ENCODE assay signal across 21 mouse cellular contexts in the genomic region with DNA sequence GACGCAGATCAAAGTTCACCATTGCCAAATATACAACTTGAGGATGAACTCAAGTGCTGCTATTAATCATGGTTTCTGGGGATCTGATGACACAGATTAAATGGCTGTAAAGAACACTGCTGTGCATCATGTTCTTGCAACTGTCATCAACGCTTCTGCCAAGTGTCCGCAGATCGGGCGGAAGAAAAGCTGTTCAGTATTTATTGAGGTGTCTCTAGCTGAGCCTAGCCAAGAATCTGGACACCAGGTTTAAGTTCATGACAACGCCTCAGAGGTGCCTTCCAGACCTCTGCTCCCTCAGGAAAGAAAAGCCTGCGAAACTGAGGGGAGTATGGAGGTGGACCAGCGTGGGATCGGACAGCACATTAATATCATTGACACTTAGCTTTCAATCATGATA. TPM values are rescaled to one million over a fixed set of nuclear protein-coding genes. Genes with fewer than 3 reads are reported as not detected.
"Had no signal": no experiment of that assay in that cellular context is flagged by ENCODE, and none has a peak within 500 bp of the region (broad histone marks: within the 10 kb centered on the region; RNA-seq: fewer than 3 reads in every experiment).

No protein-coding gene starts in this region.

- H3K4me1 ChIP-seq: midbrain, embryonic 10.5 days; neural tube, embryonic 13.5 days; neural tube, embryonic 15.5 days; stomach, embryonic 15.5 days had no signal

- DNase-seq: lung, adult 18-20 months; lung, embryonic 14.5 days; lung, postnatal 10 days; lung, postnatal 4 days; midbrain, embryonic 14.5 days; retina, postnatal 1 day; right cerebral cortex, adult 18-20 months; right cerebral cortex, postnatal 25 days; right cerebral cortex, postnatal 4 days; thymus, adult 2 months; thymus, postnatal 25 days; thymus, postnatal 4 days had no signal

- H3K4me2 ChIP-seq: lung, embryonic 14.5 days; neural tube, embryonic 13.5 days; neural tube, embryonic 15.5 days; stomach, embryonic 15.5 days had no signal

- H3K27ac ChIP-seq: midbrain, embryonic 10.5 days; neural tube, embryonic 13.5 days; neural tube, embryonic 15.5 days; stomach, embryonic 15.5 days; stomach, postnatal 0 days had no signal

- H3K36me3 ChIP-seq: midbrain, embryonic 10.5 days; neural tube, embryonic 13.5 days; neural tube, embryonic 15.5 days; stomach, embryonic 15.5 days had no signal

- H3K9ac ChIP-seq: lung, embryonic 14.5 days; neural tube, embryonic 13.5 days; neural tube, embryonic 15.5 days; stomach, embryonic 15.5 days had no signal

- H3K4me3 ChIP-seq: midbrain, embryonic 10.5 days; myocyte; neural tube, embryonic 13.5 days; neural tube, embryonic 15.5 days; stomach, embryonic 15.5 days had no signal

- H3K9me3 ChIP-seq: midbrain, embryonic 10.5 days; neural tube, embryonic 13.5 days; neural tube, embryonic 15.5 days; stomach, embryonic 15.5 days had no signal

- H3K27me3 ChIP-seq: neural tube, embryonic 13.5 days; neural tube, embryonic 15.5 days; stomach, embryonic 15.5 days had no signal

RNA-seq across cellular contexts. Expression of a gene that starts 44.1 kb away (rescaled TPM):
- total RNA-seq: megakaryocyte, adult 5-6 weeks had no signal
- polyA plus RNA-seq: liver, embryonic 16.5 days; spleen, adult 2 months had no signal
